Mouse (Mus musculus): ENCODE data around the gene Nampt. TPM values are rescaled to one million over a fixed set of nuclear protein-coding genes. Genes with fewer than 3 reads are reported as not detected.

The Nampt gene
- polyA plus RNA-seq, 1 experiment from 2014 or later: 19.7 TPM

Other genes starting within 250 kb of the Nampt start
- gene Sypl, start 134.3 kb downstream of the Nampt start, polyA plus RNA-seq (2015; fragmentation: Nextera tagmentation; extraction: Ambion mirVana): 105 and 121 TPM in 2 replicates